Mouse (Mus musculus) cerebellum, adult 2 months (tissue): ENCODE results near the gene Pars2. TPM values are rescaled to one million over a fixed set of nuclear protein-coding genes. Genes with fewer than 3 reads are reported as not detected.
A peak's percentile ranks its signal among the peaks of the same experiment; 100 is the strongest.

Experiments used
- DNase-seq, 2 experiments: peaks; one replicate each; pipeline ENCODE4 v3.0.0; 2021
- H3K27ac ChIP-seq: fragments of 200-500 bp; 2 replicates; pipeline ENCODE4 v1.5.1; 2012; ENCODE audit warnings: low read length, control low read depth, inconsistent platforms; ENCODE audit not compliant: insufficient read depth
- H3K27me3 ChIP-seq: fragments of 200-500 bp; 2 replicates; pipeline ENCODE4 v1.6.1; 2012; ENCODE audit warnings: inconsistent platforms, mild to moderate bottlenecking, low read length, moderate library complexity; ENCODE audit not compliant: control insufficient read depth, insufficient read depth
- H3K4me1 ChIP-seq: fragments of 200-500 bp; 2 replicates; pipeline ENCODE4 v1.6.1; 2011; ENCODE audit warnings: low read length; ENCODE audit not compliant: control insufficient read depth, insufficient read depth
- H3K4me3 ChIP-seq: fragments of 200-500 bp; replicated peaks from 2 replicates; pipeline ENCODE3; 2011; ENCODE audit warnings: mild to moderate bottlenecking, low read depth, low read length, control low read depth; ENCODE audit not compliant: insufficient read depth
- CTCF ChIP-seq: fragments of 200-500 bp; IDR thresholded peaks from 2 replicates; pipeline ENCODE4 v1.5.1; 2011; ENCODE audit warnings: low read depth, mild to moderate bottlenecking, control low read depth, low read length, moderate library complexity, borderline replicate concordance; ENCODE audit not compliant: insufficient read depth
- POLR2A ChIP-seq: fragments of 200-500 bp; IDR thresholded peaks from 2 replicates; pipeline ENCODE4 v1.6.1; 2011; ENCODE audit warnings: low read length, control low read depth, borderline replicate concordance; ENCODE audit not compliant: insufficient read depth
- WGBS: fragments of 180-500 bp; shearing (Covaris S2); methylation state at CpG from one replicate; pipeline ENCODE4 v1.1.7; 2018; 5-methylcytosine and 5-hydroxymethylcytosine counted together
- polyA plus RNA-seq: library from polyadenylated mRNA; depleted of rRNA; stranded (reverse); fragments of >200 nt; gene quantifications from 2 replicates; pipeline ENCODE4 v1.2.3, GENCODE M21; 2012

Gene Pars2
- polyA plus RNA-seq, 1 experiment, result 7.7 TPM

- Histone ChIP-seq H3K4me1 (peaks cover 6% of the 10 kb centered on the region), H3K27me3 (no peaks in the 10 kb centered on the region), H3K4me3 (no peak overlapping the region), H3K27ac (no peak overlapping the region)
- 87% methylated on average over 5 of the region's 5 CpGs for WGBS
- TF ChIP-seq CTCF (no peak), POLR2A (no peak)
- DNase-seq, result no peak
Measured at GRCm38 (mm10) chr4:106629374-106629773, 21.5 kb upstream of the Pars2 start.

DNA sequence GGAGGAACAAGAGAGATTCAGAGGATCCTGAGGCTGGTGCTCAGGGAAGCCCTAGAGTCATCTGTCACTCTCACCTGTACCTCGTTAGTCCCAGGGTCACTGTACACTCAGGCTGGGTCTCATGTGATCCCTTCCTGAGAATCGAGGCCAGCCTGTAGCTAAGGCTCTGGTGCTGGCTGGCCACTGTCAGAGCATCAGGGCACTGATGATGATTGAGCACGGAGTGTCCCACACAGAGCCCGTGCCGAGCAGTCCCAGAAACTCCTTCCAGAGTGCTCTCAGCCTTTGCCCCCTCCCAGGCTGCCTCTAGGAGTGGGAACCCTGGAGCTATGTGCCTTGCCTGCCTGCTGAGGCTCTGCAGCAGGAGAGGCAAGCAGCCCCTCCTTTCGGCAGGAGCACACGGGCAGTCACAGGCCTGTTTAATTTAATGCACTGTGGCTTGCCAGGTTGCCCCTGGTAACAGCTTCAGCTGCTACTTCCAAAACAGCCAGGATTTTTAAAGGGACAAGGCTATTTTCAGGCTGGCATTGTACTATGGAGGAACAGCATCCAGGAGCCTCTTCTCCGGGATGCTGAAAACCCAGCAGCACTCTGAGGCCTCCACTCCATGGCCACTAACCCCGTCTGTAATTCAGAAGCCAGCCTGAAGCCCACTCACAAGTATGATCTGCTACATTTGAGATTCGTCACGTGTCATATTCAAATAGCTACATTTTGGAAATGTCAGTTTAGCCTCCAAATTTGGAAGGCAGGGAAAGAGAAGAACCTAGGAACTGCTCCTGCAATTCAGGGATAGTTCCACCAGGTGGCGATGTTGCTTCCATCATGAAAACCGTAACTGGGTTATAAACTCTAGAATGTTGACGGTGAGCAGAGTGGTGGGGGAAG is 20.3 kb upstream of the Pars2 start:
- peaks cover 6% of the 10 kb centered on the region for H3K4me1 ChIP-seq
- peak overlapping the region; percentile 17 for H3K4me3 ChIP-seq
- WGBS, result 5% methylated on average over 14 of the region's 14 CpGs
- peak overlapping the region; percentile 26 for H3K27ac ChIP-seq
- no peaks in the 10 kb centered on the region for H3K27me3 ChIP-seq
- DNase-seq, result peak; percentile 77 to 85
- TF ChIP-seq CTCF (peak; percentile 60; the same call in 1 of the 2 replicates), POLR2A (no peak)

GRCm38 (mm10) chr4:106632313-106632712 is 18.6 kb upstream of the Pars2 start:
- peaks cover 6% of the 10 kb centered on the region for H3K4me1 ChIP-seq
- H3K27ac ChIP-seq, result no peak overlapping the region
- WGBS, result 59% methylated on average over 2 of the region's 3 CpGs
- no peak for DNase-seq
- no peak for TF ChIP-seq POLR2A
- TF ChIP-seq CTCF, result no peak
- H3K4me3 ChIP-seq, result no peak overlapping the region
- H3K27me3 ChIP-seq, result no peaks in the 10 kb centered on the region

DNA sequence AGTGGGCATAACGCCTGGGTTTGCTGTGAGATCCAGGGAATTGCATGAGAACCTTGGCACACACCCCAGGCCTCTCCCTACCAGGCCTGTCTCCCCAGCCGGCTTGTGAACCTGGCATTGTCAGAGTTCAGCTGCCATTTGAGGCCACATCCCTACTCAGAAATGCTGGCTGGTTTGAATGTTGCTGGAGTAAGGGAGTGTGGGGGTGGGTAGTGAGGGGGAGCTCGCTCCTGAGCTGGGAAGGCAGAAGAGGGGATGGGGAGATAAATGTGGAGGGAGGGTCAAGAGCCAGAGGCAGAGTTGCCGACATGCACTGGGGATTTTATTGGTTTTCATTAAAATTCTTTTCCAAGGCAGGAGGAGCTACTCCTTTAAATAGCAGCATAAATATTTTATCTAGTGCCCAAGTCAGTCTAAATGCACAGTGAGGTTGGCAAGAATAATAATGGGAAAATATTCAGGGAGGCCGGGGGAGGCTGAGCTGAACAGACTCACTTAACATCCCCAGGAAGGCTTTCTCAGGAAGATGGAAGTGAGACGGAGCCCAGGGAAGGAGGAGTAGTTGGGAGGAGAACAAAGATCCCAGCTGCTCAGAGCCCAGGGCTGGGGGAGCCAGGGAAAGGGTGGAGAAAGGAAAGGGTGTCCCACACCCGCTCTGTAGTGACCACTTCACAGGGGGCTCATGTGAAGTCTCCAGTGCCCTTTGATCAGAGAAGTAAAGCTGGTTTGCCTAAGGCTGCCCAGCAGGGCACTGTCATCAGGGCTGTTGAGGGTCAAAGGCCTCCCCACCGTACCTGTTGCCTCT is 17.4 kb upstream of the Pars2 start:
- WGBS, result 39% methylated on average over 8 of the region's 8 CpGs
- TF ChIP-seq POLR2A (no peak), CTCF (no peak)
- no peak for DNase-seq
- Histone ChIP-seq H3K4me1 (peaks cover 6% of the 10 kb centered on the region), H3K27me3 (no peaks in the 10 kb centered on the region), H3K27ac (no peak overlapping the region), H3K4me3 (no peak overlapping the region)

- no peak for DNase-seq
- no peaks in the 10 kb centered on the region for H3K27me3 ChIP-seq
- H3K4me3 ChIP-seq, result no peak overlapping the region
- peaks cover 6% of the 10 kb centered on the region for H3K4me1 ChIP-seq
- TF ChIP-seq POLR2A (no peak), CTCF (no peak)
- H3K27ac ChIP-seq, result no peak overlapping the region
- WGBS, result 31% methylated on average over 9 of the region's 9 CpGs
Measured at GRCm38 (mm10) chr4:106634086-106634479, 16.8 kb upstream of the Pars2 start.

GRCm38 (mm10) chr4:106643483-106644217 is 7.2 kb upstream of the Pars2 start:
- 36% methylated on average over 8 of the region's 8 CpGs for WGBS
- no peak overlapping the region for H3K4me3 ChIP-seq

DNA sequence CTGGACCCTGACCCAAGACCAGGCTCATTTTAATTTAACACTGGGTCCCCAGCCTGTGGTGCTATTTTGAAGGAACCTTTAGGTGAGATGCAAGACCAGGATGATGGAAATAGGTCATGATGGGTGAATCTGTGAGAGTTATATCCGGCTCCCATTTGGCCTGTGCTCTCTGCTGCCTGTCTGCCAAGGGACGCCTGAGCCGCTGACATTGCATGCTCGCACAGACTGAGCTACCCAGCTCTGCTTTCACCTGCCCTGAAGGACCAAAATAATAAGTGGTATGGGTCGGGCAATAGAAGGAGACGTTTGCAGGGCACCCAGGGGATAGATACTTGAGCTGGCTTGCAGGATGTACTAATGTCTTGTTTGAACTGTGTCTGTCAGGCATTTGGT is 6.7 kb upstream of the Pars2 start:
- DNase-seq, result no peak
- WGBS, result 48% methylated on average over 6 of the region's 6 CpGs

More at GRCm38 (mm10) chr4:106643483-106644217, 7.2 kb upstream of the Pars2 start:
- TF ChIP-seq POLR2A (no peak), CTCF (no peak)
- no peak for DNase-seq
- Histone ChIP-seq H3K27ac (no peak overlapping the region), H3K27me3 (no peaks in the 10 kb centered on the region), H3K4me1 (no peaks in the 10 kb centered on the region)

More for the DNA sequence above, 6.7 kb upstream of the Pars2 start:
- no peaks in the 10 kb centered on the region for H3K4me1 ChIP-seq
- H3K4me3 ChIP-seq, result no peak overlapping the region
- no peak overlapping the region for H3K27ac ChIP-seq
- TF ChIP-seq CTCF (no peak), POLR2A (no peak)
- H3K27me3 ChIP-seq, result no peaks in the 10 kb centered on the region
